Mouse (Mus musculus) spleen, postnatal 10 days (tissue): ENCODE data around the gene Sars.
A peak's percentile ranks its signal among the peaks of the same experiment; 100 is the strongest.

ENCODE experiments used
- DNase-seq, 2 experiments: peaks; one replicate each; pipeline ENCODE4 v3.0.0; 2021 to 2022; ENCODE audit warnings: low spot score in 2 of 2

The Sars gene

GRCm38 (mm10) chr3:108424944-108425623 lies 19.9 kb downstream of the Sars start:
- no peak for DNase-seq

DNA sequence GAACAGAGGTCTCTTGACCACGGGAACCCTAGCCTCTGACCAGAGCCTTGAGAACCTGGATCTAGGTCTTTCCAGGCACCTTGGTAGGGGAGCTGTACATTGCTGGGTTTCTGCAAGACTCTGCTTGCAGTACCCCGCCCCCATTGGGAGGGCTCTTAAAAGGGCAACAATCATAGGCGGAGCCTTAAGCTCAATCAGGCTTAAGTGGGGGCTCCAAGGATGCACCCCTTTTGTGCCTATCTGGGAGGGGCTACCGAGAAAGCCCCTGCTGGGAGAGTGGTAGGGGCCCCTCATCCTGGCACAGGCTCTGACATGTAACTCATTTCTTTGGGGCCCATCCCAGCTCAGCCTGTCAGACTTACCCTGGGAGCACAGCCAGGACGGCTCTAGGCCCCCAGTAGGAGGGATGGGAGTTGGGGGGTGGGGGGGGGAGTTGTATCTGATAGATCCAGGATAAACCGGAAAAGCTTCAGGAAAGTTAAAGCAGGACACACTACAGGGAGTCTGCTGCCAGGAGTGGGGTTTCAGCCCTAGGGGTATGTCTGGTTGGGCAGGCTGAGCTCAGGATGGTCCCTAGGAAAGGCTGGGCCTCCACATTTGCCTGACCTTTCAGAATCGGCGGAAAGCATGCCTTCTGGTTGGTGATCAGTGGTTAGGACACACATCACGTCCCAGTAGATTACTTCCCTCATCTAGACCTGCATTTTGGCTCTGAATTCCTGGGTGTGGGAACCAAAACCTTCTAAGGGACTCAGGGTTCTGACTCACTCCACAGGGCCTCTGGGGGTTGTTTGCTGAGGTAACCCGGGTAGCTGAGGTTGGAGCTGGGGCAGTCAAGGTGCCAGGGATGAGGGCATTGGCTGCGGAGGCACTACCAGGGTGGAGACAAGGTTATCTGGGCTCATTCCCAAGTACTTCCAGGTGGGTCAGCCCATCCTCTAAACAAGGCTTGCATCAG lies 20.9 kb downstream of the Sars start:
- no peak for DNase-seq

- DNase-seq = no peak
Measured at GRCm38 (mm10) chr3:108423006-108423405, 22.0 kb downstream of the Sars start.

GRCm38 (mm10) chr3:108415831-108416223 lies 29.2 kb downstream of the Sars start:
- DNase-seq = peak; percentile 39 to 81

- DNase-seq = peak in 1 of 2 experiments; percentile 38
Measured at GRCm38 (mm10) chr3:108414857-108415830, 29.9 kb downstream of the Sars start, which contains the start of gene Celsr2. TSS of gene Celsr2 (minus strand) at chr3:108415552.

- DNase-seq = peak in 1 of 2 experiments; percentile 14
Measured at GRCm38 (mm10) chr3:108413634-108414360, 31.2 kb downstream of the Sars start.

GRCm38 (mm10) chr3:108411754-108412121 lies 33.3 kb downstream of the Sars start:
- DNase-seq = peak in 1 of 2 experiments; percentile 15

DNA sequence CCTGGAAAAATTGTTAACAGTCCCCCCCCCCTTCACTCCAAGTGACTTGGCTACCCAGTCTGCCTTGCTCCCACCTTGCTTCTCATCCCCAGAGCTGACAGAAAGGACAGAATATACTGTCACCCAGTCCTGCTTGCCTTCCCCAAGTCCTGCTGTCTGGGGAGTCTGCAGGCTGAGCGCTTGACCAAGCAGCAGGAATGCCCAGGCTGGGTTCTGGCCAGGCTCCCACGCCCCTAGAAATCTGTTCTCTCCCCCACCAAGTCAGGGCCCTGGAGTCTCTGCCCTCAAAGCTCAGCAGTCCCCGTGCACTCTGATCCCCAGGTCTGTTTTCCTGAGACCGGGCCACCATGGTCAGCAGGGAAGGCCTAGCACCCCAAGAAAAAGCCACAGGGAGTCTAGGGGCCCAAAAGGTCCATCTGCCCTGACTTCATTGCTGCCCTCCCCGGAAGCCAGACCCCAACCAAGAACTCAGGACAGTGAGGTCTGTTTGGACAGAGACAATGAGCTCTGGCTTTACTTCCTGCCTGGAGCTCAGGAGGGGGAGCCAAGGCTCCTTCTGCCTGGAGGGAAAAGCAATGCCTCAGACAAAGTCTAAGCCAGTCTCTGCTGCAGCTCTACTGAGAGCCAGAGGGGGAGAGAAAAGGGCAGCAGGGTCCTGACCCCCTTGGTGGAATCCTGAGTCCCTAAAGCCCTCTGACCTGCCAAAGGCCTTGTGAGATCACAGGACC lies 33.8 kb downstream of the Sars start:
- DNase-seq = no peak

DNA sequence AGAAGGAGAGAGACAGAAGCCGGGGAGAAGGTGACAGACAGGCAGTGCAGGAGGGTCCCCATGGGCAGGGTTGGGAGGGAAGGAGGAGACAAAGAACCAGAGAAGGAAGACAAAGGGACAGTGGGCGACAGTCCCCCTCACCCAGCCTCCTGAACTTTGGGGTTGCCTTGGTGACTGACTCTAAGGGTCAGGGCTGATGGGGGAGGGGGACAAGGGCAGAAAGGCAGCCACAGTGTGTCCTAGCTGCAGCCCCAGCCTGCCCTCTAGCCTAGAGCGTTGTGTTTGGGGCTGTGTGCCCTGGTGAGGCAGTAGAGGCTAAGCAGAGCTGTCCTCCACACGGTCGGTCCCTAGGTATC lies 34.7 kb downstream of the Sars start:
- no peak for DNase-seq

- no peak for DNase-seq
Measured at GRCm38 (mm10) chr3:108409656-108410358, 35.2 kb downstream of the Sars start.

DNA sequence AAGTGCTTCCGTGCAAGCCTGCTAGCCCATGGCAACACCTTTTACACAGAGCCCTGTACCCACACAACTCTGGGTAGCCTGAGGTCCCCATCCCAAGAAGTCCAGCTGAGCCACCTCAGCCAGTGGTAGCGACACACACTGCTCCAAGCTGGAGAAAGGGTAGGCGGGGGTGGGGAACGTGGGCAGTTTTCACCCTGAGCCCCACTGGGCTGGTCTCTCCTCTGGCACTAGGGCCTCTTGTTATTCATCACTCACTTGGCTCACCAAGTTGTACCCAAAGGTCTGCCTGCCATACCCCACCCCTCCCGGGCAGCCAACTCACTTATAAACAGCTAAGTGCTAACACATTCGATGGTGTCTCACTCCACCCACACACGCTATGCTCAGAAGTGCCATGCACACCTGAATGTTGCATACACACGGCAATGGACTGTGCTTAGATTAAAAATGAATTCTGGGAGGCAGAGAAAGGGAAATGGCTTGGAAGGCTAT lies 36.4 kb downstream of the Sars start:
- DNase-seq = no peak

GRCm38 (mm10) chr3:108406306-108406885 lies 38.6 kb downstream of the Sars start:
- DNase-seq = no peak

DNA sequence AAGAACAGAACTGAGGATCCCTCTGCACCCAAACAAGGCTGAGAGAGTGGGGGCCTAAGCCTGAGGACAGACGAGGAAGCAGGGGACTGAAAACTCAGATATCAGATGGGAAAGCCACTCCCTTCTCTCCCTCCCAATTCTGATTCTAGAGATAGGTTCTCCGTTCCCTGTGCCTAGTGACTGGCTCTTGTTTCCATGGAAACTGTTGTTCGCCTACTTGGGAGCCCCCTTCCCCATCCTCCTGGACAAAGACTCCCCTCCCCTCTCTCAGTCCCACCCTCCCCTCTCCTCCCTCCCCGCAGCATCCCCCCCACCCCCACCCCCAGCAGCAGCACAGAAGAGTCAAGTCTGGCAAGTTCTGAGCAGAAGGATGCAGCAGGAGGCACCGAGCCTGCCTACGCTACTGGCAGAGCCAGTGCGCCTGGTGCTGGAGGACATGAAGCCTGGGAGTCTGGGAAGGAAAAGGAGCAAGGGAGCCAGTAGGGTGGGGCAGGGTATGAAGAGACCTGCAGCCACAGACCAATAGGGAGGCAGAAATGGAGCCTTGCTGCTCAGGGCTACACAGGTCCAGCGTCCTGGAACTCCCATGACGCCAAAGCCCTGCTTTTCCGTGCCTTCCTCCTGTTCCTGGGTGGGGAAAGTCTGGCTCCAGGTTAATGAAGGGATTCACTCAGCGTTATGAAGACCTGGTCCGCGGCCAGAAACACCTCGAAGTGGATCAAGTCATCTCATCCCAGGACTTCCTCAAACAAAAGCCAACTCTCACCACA lies 39.3 kb downstream of the Sars start:
- no peak for DNase-seq

DNA sequence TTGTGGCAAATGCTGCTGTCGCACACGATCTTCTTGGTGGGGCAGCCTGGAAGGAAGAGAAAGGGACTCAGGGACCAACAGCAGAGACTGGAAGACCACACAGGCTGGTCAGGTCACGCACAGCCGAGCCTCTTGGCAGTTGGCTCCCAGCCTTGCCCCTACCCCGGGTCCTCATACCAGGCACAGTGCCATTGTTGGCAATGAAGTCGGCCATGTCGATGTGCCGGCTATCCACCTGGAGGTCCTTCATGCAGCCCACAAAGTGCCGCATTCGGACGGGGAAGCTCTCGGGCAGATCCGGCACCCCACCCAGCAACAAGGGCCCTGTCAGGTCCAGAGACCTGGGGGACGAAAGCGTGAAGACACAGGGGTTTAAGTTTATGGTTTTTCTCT lies 42.5 kb downstream of the Sars start:
- DNase-seq = no peak

DNA sequence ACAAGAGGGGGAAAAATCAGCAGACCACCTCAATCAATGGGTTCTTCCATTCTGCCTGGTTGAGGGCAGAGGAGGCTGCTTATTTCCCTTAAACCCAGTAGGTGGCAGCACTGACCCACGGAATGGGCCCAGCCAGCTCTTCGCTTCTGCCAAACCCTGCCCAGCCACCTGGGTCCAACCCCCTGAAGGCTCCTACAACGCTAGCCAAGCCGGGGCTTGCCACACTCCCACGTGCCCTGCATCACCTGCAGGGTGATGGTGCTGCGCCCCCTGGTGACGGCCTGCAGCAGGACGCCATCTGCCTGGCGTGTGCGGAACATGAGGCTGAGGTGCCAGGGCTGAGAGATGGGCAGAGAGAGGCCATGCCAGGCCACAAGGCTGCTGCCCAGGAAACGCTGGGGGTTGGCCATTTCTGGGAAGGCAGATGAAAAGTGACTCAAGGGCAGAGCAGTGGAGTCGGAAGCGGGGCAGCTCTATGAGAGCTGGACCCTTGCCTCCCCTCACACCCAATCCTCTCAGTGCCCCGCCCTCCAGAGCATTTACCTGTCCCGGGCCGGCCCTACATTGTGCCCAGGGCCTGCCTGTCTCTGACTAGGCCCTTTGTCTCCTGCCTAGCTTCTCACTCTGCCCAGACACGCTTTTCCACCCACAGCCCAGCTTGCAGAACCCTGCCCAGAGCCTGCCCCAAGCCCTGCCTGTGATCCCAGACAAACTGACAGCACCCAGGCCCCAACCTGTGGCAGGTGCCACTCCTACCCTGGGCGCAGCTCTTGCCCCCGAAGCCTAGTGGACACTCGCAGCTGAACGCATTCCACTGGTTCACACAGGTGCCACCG lies 43.1 kb downstream of the Sars start:
- peak; percentile 76 to 92 for DNase-seq

DNA sequence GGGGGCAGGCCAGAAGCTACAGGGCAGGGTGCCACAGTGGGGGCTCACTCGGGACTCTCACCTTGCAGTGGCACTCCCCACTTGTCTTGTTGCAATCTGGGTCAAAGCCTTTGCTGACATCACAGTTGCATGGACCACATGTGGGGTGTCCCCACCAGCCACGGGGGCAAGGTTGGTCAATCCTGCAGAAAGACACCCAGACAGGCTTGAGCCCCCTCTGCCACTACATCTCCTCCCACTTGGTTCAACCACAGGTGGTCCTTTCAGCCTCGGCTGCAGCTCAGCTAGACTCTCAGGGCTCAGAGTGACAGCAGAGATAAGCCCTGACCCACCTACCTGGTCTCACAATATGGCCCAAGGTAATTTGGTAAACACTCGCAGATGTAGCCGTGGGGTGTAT lies 44.6 kb downstream of the Sars start:
- no peak for DNase-seq

- DNase-seq = no peak
Measured at GRCm38 (mm10) chr3:108398281-108398680, 46.7 kb downstream of the Sars start.

DNA sequence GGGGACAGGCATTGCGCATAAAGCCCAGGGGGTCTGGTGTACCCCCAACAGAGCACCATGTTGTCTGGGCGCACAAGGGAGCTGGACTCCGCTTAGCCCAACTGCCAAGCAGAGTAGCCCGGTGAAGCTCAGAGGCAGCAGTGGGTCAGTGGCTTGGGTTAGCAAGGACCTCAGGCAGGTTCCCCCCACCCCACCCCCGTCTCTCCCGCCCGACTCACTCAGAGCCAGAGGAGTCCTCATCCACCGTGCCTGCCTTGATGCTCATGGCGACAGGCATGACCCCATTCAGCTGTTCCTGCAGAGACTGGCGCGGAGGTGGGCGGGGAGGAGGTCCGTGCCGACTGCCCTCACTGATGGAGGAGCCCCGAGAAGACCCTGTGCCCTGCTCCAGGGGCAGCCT lies 52.2 kb downstream of the Sars start:
- DNase-seq = no peak
